Mouse (Mus musculus) midbrain, embryonic 14.5 days (tissue): Measurements from ENCODE around the gene Sult4a1. TPM values are rescaled to one million over a fixed set of nuclear protein-coding genes. Genes with fewer than 3 reads are reported as not detected.

Source experiments
- ATAC-seq: fragments of 200-750 bp; cut with Nextera tagmentation; 2 replicates; pipeline ENCODE4 v1.8.0; 2017; ENCODE audit warnings: moderate number of reproducible peaks, moderate library complexity; ENCODE audit not compliant: low FRiP score, low TSS enrichment
- DNase-seq: peaks from one replicate; pipeline ENCODE4 v3.0.0-alpha.2; 2015
- H3K27ac ChIP-seq: fragments of 300-500 bp; sonication (generic); replicated peaks from 2 replicates; pipeline ENCODE4 v1.5.1; 2014; ENCODE audit warnings: mild to moderate bottlenecking, low read depth, low read length, moderate library complexity
- H3K27me3 ChIP-seq: fragments of 300-500 bp; sonication (generic); 2 replicates; pipeline ENCODE4 v1.6.1; 2014; ENCODE audit warnings: low read length, control low read depth, mixed read lengths; ENCODE audit not compliant: control insufficient read depth, insufficient read depth
- H3K36me3 ChIP-seq: fragments of 300-500 bp; sonication (generic); 2 replicates; pipeline ENCODE4 v1.6.1; 2014; ENCODE audit warnings: low read length, control low read depth; ENCODE audit not compliant: control insufficient read depth, insufficient read depth
- H3K4me1 ChIP-seq: fragments of 300-500 bp; sonication (generic); 2 replicates; pipeline ENCODE4 v1.6.1; 2014; ENCODE audit warnings: mild to moderate bottlenecking, antibody characterized with exemption, low read length, control low read depth; ENCODE audit not compliant: control insufficient read depth, insufficient read depth
- H3K4me2 ChIP-seq: fragments of 300-500 bp; sonication (generic); 2 replicates; pipeline ENCODE4 v1.6.1; 2014; ENCODE audit warnings: mild to moderate bottlenecking, low read length, moderate library complexity
- H3K4me3 ChIP-seq: fragments of 300-500 bp; sonication (generic); replicated peaks from 2 replicates; pipeline ENCODE4 v1.5.1; 2014; ENCODE audit warnings: low read depth, low read length
- H3K9ac ChIP-seq: fragments of 300-500 bp; sonication (generic); replicated peaks from 2 replicates; pipeline ENCODE4 v1.6.1; 2014; ENCODE audit warnings: mild to moderate bottlenecking, low read length, moderate library complexity
- H3K9me3 ChIP-seq: fragments of 300-500 bp; sonication (generic); 2 replicates; pipeline ENCODE4 v1.6.1; 2016; ENCODE audit warnings: low read length, control low read depth, mixed read lengths; ENCODE audit not compliant: control insufficient read depth
- WGBS: fragments of 180-500 bp; shearing (Covaris S2); extraction: QIAGEN DNeasy Blood & Tissue Kit; methylation state at CpG from one replicate; pipeline ENCODE4 v1.1.7; 2014; 5-methylcytosine and 5-hydroxymethylcytosine counted together
- polyA plus RNA-seq: library from polyadenylated mRNA; unstranded; fragments of >200 nt; fragmentation: Nextera tagmentation; extraction: Ambion mirVana; gene quantifications from 2 replicates; pipeline ENCODE4 v1.2.1, GENCODE M21; 2014

Sult4a1 gene
- polyA plus RNA-seq, 1 experiment from 2014 or later: 42.5 TPM

- no peak for ATAC-seq
- peak; percentile 13 for DNase-seq
- Histone ChIP-seq H3K4me3 (no peak overlapping the region), H3K27ac (no peak overlapping the region), H3K27me3 (no peaks in the 10 kb centered on the region), H3K36me3 (no peaks in the 10 kb centered on the region), H3K9ac (no peak overlapping the region), H3K9me3 (no peaks in the 10 kb centered on the region), H3K4me1 (no peaks in the 10 kb centered on the region), H3K4me2 (no peak overlapping the region)
- 66% methylated on average over 16 of the region's 16 CpGs for WGBS
These were observed 25.7 kb upstream of the Sult4a1 start for GRCm38 (mm10) chr15:84131096-84131786.

- 39% methylated on average over 5 of the region's 5 CpGs for WGBS
- no peak for DNase-seq
These were observed 21.3 kb upstream of the Sult4a1 start for GRCm38 (mm10) chr15:84126871-84127270.

GRCm38 (mm10) chr15:84126447-84126846 is 20.9 kb upstream of the Sult4a1 start:
- WGBS: 76% methylated on average over 4 of the region's 4 CpGs
- ATAC-seq: no peak

More at GRCm38 (mm10) chr15:84126871-84127270, 21.3 kb upstream of the Sult4a1 start:
- H3K9ac ChIP-seq: no peak overlapping the region
- no peaks in the 10 kb centered on the region for H3K4me1 ChIP-seq
- H3K27ac ChIP-seq: no peak overlapping the region
- H3K9me3 ChIP-seq: no peaks in the 10 kb centered on the region
- no peak for ATAC-seq
- H3K27me3 ChIP-seq: no peaks in the 10 kb centered on the region
- no peak overlapping the region for H3K4me2 ChIP-seq
- H3K36me3 ChIP-seq: no peaks in the 10 kb centered on the region
- no peak overlapping the region for H3K4me3 ChIP-seq

GRCm38 (mm10) chr15:84124086-84124485 is 18.5 kb upstream of the Sult4a1 start:
- 72% methylated on average over 7 of the region's 7 CpGs for WGBS
- Histone ChIP-seq H3K4me2 (no peak overlapping the region), H3K27me3 (no peaks in the 10 kb centered on the region), H3K36me3 (no peaks in the 10 kb centered on the region), H3K27ac (no peak overlapping the region), H3K9ac (no peak overlapping the region), H3K9me3 (no peaks in the 10 kb centered on the region), H3K4me1 (no peaks in the 10 kb centered on the region), H3K4me3 (no peak overlapping the region)
- ATAC-seq (no peak), DNase-seq (no peak)

More at GRCm38 (mm10) chr15:84126447-84126846, 20.9 kb upstream of the Sult4a1 start:
- Histone ChIP-seq H3K27me3 (no peaks in the 10 kb centered on the region), H3K9me3 (no peaks in the 10 kb centered on the region), H3K4me2 (no peak overlapping the region), H3K36me3 (no peaks in the 10 kb centered on the region), H3K4me1 (no peaks in the 10 kb centered on the region), H3K27ac (no peak overlapping the region), H3K4me3 (no peak overlapping the region), H3K9ac (no peak overlapping the region)
- no peak for DNase-seq

GRCm38 (mm10) chr15:84123075-84123474 is 17.5 kb upstream of the Sult4a1 start, which contains the start of gene Pnpla5:
Pnpla5 (minus strand) TSS chr15:84123175.
- H3K4me2 ChIP-seq: no peak within 1 kb of the TSS
- WGBS: 76% methylated on average over 8 of the region's 8 CpGs
- H3K27me3 ChIP-seq: no peaks in the 10 kb centered on the region

GRCm38 (mm10) chr15:84121036-84121435 is 15.5 kb upstream of the Sult4a1 start:
- no peaks in the 10 kb centered on the region for H3K27me3 ChIP-seq

More at GRCm38 (mm10) chr15:84123075-84123474, 17.5 kb upstream of the Sult4a1 start, which contains the start of gene Pnpla5:
- H3K4me3 ChIP-seq: no peak within 1 kb of the TSS
- no peaks in the 10 kb centered on the region for H3K36me3 ChIP-seq
- H3K9me3 ChIP-seq: no peaks in the 10 kb centered on the region
- H3K4me1 ChIP-seq: no peaks in the 10 kb centered on the region
- no peak for ATAC-seq
- H3K9ac ChIP-seq: no peak within 1 kb of the TSS
- no peak for DNase-seq
- no peak within 1 kb of the TSS for H3K27ac ChIP-seq

GRCm38 (mm10) chr15:84120612-84121011 is 15.1 kb upstream of the Sult4a1 start:
- Histone ChIP-seq H3K27ac (no peak overlapping the region), H3K4me2 (no peak overlapping the region), H3K36me3 (no peaks in the 10 kb centered on the region), H3K4me1 (no peaks in the 10 kb centered on the region), H3K9me3 (no peaks in the 10 kb centered on the region), H3K27me3 (no peaks in the 10 kb centered on the region), H3K9ac (no peak overlapping the region), H3K4me3 (no peak overlapping the region)
- ATAC-seq (no peak), DNase-seq (peak; percentile 66)
- WGBS: 16% methylated on average over 6 of the region's 6 CpGs

More at GRCm38 (mm10) chr15:84121036-84121435, 15.5 kb upstream of the Sult4a1 start:
- DNase-seq (no peak), ATAC-seq (no peak)
- H3K4me1 ChIP-seq: no peaks in the 10 kb centered on the region
- H3K9me3 ChIP-seq: no peaks in the 10 kb centered on the region
- H3K4me2 ChIP-seq: no peak overlapping the region
- H3K36me3 ChIP-seq: no peaks in the 10 kb centered on the region
- H3K9ac ChIP-seq: no peak overlapping the region
- H3K27ac ChIP-seq: no peak overlapping the region
- WGBS: 84% methylated on average over 7 of the region's 7 CpGs
- no peak overlapping the region for H3K4me3 ChIP-seq

- 94% methylated on average over 1 of the region's 1 CpGs for WGBS
- no peak for DNase-seq
These were observed 10.9 kb upstream of the Sult4a1 start for GRCm38 (mm10) chr15:84116466-84116865.

GRCm38 (mm10) chr15:84115727-84116126 is 10.2 kb upstream of the Sult4a1 start:
- Histone ChIP-seq H3K4me2 (no peak overlapping the region), H3K9ac (no peak overlapping the region), H3K4me1 (no peaks in the 10 kb centered on the region), H3K27ac (no peak overlapping the region), H3K27me3 (peaks cover 3% of the 10 kb centered on the region; the same call in 1 of the 2 replicates), H3K9me3 (no peaks in the 10 kb centered on the region), H3K36me3 (no peaks in the 10 kb centered on the region), H3K4me3 (no peak overlapping the region)
- DNase-seq: no peak
- WGBS: 60% methylated on average over 5 of the region's 5 CpGs
- no peak for ATAC-seq

More at GRCm38 (mm10) chr15:84116466-84116865, 10.9 kb upstream of the Sult4a1 start:
- H3K27me3 ChIP-seq: no peaks in the 10 kb centered on the region
- H3K4me2 ChIP-seq: no peak overlapping the region
- H3K27ac ChIP-seq: no peak overlapping the region
- H3K4me1 ChIP-seq: no peaks in the 10 kb centered on the region
- no peak overlapping the region for H3K9ac ChIP-seq
- H3K36me3 ChIP-seq: no peaks in the 10 kb centered on the region
- no peaks in the 10 kb centered on the region for H3K9me3 ChIP-seq
- no peak for ATAC-seq
- H3K4me3 ChIP-seq: no peak overlapping the region
